Mouse (Mus musculus) Muller cell, postnatal 12 days (primary cell): ENCODE data around the gene Filip1l.
A peak's percentile ranks its signal among the peaks of the same experiment; 100 is the strongest.

ENCODE experiments used
- DNase-seq: peaks from one replicate; pipeline ENCODE4 v3.0.0-alpha.2; 2015; ENCODE audit errors: inconsistent ontology term

The Filip1l gene

DNA sequence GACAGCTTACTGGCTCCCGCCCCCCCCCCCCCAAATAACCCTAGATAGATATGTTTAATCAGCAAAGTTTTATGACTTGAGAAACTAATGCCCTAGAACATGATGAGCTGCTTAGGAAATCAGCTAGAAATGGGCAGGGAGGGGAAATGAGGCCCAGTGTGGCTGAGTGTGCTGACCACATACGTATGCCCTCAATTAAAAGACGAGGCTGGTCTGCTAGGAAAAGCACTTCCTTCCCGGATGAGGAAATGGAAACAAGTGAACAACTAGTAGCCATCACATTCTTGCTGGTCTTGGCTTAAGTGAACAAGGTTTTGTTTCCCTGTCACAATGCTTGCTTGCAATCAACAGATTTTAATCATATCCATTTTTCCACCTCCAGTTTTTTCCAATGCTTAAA, 177.7 kb downstream of the Filip1l start:
- no peak for DNase-seq

DNA sequence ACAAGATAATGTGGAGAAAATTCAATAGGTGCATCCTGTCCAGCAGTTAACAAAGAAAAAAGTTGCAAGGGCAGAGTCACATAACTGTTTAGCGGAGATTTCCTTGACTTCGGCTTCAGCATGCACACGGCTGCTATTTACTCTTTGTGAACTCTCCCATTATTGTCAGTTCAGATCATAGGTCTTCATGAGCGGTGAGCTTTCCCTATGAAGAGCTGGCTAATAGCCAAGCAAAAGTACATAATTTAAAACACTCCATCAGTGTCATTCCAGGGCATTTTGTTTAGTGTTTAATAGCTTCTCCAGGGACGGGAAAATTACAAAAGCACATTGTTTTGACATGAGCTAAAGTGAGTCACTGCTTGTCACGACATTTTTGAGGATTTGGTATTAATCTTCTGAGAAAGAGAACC, 179.2 kb downstream of the Filip1l start:
- peak; percentile 54 for DNase-seq

DNA sequence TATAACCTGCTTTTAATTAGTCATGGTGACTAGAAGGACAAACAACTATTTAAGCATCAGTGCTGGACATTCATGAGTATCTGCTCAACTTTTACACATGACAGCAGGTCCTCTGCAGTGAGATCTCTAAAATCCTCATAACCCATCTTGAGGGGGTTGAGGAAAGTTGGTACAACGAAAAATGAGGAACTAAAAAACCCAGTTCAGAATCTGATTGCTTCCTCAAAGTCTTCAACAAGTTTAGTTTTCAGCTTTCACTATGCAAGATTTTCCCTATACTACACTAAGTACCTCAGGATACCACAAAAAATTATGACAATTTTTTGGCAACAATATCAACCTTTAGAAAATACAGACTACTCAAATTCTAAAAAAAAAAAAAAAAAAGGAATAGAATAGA, 181.5 kb downstream of the Filip1l start:
- DNase-seq, result no peak

DNA sequence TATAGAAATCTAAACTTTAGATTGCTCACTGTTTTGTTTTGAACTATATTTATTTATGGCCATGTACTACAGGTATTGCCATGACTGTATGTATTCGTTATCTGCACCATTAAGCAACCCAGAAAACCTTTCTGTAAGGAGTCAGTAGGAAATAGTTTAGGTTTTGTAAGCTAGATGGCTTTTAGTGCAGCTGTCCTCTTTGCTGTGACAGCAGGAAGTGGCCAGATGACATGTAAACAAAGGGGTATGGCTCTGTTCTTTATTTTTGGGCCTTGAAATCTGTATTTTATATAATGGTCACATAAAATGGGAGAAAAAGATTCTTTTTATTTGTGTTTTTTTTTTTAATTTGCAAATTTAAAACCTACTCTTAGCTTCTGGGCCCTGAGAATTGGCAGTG, 181.9 kb downstream of the Filip1l start:
- no peak for DNase-seq

DNA sequence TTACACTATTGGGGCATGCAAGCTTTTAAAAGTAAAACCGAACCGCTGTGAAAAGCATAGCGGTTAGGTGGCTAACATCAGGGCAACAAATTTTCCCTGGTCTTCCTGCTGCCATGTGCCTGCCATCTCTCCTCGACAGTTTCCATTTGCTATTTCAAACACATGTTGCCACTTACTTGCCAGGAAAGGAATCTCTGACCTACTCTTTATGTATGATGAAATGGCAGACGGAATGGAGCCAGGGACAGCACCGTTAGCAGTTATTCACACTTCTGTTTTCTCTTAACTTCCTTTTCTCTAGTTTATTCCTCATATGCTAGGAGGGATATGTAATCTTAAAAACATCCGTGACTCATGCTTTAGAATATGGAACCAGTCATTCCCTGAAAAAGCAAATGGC, 183.6 kb downstream of the Filip1l start:
- no peak for DNase-seq

DNA sequence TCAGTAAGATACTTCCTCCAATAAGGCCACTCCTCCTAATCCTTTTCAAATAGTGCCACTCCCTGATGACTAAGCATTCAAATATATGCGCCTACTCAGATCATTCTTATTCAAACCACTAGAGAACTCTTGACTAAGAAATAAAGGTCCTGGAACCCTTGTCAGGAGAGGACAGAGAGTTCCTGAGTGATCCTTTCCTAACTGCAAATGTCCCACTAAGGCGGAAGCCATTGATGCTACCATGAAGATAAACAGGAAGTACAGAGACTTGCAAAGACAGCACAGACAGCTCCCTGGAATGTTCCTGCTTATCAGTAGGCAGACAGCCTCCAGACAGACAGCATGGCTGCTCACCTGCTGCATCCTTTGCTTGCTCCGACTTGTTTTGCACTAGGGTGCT, 190.3 kb downstream of the Filip1l start:
- DNase-seq, result no peak

DNA sequence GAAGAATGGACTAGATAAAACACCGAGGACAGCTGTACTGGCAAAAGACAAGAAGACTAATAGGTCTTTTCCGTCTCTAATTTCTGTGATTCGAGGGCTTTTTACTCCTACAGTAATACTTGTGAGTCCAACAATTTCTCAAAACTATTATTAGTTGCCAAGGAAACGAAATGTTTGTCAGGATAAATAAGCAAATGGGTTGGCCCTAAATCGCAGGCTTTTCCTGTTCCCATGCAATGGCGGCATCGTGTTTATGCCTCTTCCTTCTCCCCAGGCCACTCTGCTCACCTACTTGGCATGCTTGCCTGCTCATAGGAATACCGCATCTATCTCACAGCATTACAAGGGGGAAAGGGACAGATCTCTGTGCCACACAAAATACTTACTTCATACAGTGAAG, 191.5 kb downstream of the Filip1l start:
- no peak for DNase-seq

GRCm38 (mm10) chr16:57546355-57546754, 193.5 kb downstream of the Filip1l start:
- DNase-seq, result no peak

DNA sequence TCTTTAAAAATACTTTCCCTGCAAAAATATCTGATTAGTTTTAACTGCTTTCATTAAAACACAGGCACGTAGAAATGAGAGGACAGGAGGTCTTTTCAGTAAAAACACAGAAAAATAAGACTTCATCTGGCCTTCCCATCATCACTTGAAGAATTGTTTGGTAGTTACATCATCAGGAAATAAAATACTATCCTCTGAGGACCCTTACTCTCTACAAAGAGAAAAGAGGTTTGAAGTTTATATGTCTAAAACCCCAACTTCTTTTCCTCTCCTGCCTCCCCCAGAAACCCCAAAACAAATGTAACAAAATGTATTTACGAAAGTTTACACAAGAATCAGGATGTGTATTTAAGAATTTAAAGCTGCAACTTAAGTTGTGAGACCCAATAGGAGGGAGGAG, 195.7 kb downstream of the Filip1l start:
- no peak for DNase-seq

DNA sequence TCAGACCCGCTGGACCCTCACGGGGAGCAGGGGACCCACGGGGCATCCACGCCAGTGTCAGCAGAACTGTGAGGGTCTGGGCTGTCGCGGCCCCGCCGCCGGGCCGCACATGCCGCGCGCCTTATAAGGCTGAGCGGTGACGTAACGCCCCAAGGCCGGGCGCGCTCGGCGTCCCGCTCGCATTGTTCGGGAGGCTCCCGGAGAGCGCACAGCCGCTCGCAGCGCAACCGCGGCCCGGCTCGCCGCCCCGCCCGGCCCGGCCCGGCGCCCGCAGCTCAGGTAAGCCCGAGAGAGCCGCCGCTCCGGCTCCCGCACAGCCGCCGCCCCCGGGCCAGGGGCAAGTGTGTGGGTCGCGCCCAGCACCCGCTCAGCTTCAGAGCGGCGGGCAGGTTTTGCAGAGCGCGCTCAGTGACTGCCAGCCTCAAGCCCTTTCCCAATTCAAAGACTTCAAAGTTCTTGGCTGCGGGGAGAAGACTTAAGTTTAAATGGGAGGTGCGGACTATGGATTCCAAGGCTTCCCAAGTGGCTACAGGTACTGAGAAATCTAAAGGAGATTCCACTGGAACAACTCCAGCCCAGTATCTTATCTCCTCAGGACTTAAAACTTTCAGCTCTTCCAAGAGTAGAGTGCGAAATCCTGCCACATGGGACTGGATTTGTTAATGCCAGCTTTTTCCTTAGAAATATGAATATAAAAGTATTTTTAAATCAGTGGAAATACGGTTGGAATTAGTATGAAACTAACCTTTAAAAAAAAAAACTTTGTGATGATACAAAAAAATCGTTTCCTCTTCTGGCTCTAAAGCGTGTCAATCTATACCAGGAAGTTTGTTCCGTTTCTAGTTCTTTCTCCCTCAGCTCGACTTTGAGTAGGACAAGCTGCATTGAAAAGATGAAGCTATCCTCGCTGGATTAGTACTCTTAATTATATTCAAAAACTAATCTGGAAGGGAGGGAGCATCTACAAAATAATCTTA, 196.5 kb downstream of the Filip1l start:
- DNase-seq, result peak; percentile 83

- no peak for DNase-seq
Measured at GRCm38 (mm10) chr16:57550088-57550487, 197.2 kb downstream of the Filip1l start.

DNA sequence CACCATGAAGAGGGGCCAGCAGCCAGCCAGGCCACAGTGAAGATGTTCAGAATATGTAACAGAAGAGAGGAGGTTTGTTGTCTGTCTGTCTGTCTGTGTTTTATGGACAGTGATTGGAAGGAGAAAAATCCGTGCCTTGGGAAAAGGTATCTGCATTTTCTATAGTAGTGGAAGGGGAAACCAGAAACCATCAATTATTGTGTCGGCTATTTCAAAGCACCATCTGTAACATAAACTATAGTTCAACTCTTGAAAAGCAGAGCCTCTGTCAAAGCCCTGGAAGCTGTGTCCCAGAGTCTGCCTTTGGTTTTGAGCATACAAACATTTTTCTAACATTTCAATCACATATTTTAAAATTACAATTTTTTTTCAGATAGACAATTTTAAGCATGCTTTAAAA, 197.9 kb downstream of the Filip1l start:
- DNase-seq, result no peak

DNA sequence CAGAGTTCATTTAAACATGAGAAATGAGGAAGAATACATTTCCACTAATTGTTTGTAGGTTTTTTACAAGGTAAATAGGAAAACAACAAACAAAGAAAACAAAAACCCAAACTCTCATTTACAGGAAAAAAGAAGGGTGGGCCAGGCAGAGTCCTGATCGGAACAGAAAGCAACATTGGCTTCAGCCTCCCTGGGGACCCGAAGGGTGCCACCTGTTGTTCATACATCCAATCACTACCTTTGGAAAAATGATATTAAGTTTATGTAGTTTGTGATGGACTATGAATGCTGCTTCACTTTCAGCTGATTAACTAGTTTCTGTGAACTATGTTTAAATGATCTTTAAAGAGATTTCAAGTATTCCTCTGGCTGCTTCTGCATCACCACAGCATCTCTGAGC, 198.7 kb downstream of the Filip1l start:
- DNase-seq, result no peak

- peak; percentile 88 for DNase-seq
Measured at GRCm38 (mm10) chr16:57552709-57553108, 199.8 kb downstream of the Filip1l start.

- DNase-seq, result no peak
Measured at GRCm38 (mm10) chr16:57553235-57553634, 200.3 kb downstream of the Filip1l start.

DNA sequence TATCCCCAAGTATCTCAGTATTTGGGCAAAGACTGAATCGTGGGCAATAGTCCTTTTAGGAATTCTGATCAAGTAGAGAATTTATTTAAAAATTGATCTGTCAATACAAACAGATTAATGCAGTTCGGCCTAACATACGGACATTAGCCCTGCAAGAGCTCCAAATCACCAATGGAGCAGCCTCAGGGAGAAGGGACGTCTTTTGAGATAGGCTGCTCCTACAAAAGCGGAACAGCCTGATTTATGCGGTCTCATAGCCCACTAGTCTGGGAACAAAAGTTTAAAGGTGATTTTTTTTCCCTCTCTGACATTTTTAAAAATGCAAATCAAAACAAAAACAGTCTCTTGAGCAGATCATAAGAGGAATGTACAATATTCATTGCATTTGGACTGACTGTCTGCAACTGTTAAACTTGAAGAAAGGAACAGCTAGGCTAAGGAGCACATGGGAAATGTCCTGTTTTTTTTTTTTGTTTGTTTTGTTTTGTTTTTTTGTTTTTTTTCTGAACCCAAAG, 202.1 kb downstream of the Filip1l start:
- no peak for DNase-seq

- DNase-seq, result no peak
Measured at GRCm38 (mm10) chr16:57555667-57556066, 202.8 kb downstream of the Filip1l start.

- DNase-seq, result no peak
Measured at GRCm38 (mm10) chr16:57556244-57556643, 203.4 kb downstream of the Filip1l start.

DNA sequence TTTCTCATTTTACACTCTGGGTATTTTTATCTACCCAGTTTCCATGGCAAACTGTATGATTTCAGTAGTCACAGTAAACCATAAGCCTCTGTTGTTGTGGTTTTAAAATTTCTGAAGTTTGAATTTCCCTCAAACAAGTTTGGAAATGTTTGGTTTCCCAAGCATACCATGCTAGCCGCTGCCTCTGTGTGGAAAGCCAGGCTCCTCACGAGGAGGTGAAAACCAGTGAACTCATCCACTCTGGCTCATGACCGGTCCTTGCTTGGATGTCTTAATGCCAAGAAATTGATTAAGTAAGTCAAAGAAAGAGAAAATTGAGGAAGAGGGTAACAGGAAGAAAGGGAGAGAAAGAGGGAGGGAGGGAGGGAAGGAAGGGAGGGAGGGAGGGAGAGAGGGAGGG, 205.4 kb downstream of the Filip1l start:
- no peak for DNase-seq

DNA sequence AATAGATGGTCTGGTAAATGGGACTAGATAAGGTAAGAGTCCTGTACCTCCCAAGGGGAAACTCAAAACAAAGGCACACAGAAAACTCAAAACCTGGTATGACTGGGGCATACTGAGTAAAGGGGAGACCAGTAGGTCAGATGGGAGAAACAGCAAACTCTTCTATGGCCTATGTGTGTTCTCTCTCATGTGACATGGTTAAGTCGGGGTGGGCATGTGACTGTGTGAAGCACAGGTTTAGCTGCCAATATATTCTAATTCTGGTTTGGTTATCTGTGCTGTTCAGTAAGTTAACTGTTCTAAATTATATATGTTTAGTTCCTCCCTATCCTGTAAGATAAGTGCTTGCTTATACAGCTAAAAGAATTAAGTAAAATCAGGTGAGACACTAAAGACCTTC, 207.3 kb downstream of the Filip1l start:
- no peak for DNase-seq

DNA sequence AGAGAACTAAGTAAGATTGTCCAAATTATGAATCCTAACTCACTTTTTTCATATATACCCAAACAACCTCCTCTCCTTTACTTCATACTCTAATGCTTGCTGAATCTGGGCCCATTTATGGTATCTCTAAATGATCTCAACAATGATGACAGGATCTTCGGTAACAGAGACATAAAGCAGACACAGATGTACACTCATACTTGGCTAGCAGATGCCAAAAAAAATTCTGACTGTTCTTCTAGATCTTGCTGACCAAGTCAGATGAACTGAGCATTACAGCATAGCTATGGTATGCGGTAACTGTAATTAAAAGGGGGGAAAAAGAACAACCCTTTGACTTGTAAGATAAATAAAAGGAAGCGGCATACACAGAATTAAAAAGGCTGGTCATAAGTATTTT, 210.6 kb downstream of the Filip1l start:
- DNase-seq, result peak; percentile 73

DNA sequence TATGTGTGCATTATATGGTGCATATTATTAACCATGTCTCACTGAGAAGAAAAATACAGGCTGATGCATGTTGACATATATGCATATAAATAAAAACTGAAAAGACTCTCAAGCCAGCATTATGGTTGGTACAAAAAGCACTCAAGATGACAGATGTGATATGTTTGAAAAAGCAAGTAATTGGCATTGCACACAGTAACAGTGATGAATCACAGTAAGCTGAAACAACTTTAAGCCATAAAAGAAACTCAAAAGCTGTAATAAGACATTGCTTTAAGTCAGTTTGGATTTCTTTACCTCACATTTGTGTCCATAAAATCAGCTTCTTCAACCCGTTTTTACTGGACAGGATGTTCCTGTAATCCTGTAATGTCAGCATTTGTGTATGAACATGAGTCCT, 211.9 kb downstream of the Filip1l start:
- no peak for DNase-seq

DNA sequence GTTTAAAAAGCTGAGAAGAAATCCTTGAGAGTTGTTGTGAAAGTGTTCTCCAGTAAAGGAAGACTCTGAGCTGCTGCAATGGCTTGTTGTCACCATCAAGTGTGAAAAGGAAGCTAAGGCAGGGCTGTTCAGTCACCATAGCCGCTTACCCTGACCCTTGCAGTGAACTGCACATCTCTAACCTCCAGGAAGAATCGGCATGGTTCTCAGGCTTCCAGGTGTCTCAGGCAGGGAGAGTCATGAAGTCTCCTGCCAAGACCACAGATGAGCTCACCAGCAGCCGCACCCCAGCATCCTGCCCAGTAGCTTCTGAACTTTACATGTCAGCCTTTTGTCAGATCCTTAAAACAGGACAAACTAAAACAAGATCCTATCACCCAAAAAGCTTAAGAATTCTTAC, 213.3 kb downstream of the Filip1l start:
- DNase-seq, result no peak
